Comparison of ENCODE assay signal across 21 mouse cellular contexts in genomic region chr13:15911263-15911662, GRCm38 (mm10).
DNase-seq lines count a peak whose midpoint lies in the region; ATAC-seq lines count a peak whose summit lies in the region.
"Had no signal": no experiment of that assay in that cellular context is flagged by ENCODE, and none has a peak within 500 bp of the region (broad histone marks: within the 10 kb centered on the region; RNA-seq: fewer than 3 reads in every experiment).

No protein-coding gene starts in this region.

- WGBS in hindbrain, embryonic 14.5 days = 96% methylated on average over 1 of the region's 1 CpGs

- intact Hi-C loops in heart, postnatal 14 days (cut with DNase I) = no loop called here

- H3K4me2 ChIP-seq in hindbrain, embryonic 14.5 days (replicated peaks) = no peak overlapping the region

- H3K4me3 ChIP-seq in hindbrain, embryonic 14.5 days (replicated peaks; ENCODE audit: low read length) = no peak overlapping the region

- H3K27me3 ChIP-seq in hindbrain, embryonic 14.5 days (ENCODE audit: control insufficient read depth, insufficient read depth, low read length) = no peaks in the 10 kb centered on the region
- H3K27me3 ChIP-seq: CH12.LX, Patski had no signal

- no peak overlapping the region for H3K27ac ChIP-seq in hindbrain, embryonic 14.5 days

- ATAC-seq in common myeloid progenitor, adult 5-6 weeks (replicated peaks; ENCODE audit: low read depth, poor library complexity, severe bottlenecking) = peak; percentile 54; the same call in 1 of the 2 replicates
- ATAC-seq in granulocyte monocyte progenitor cell, adult 5-6 weeks (replicated peaks; ENCODE audit: poor library complexity, severe bottlenecking) = peak; percentile 58
- peak; percentile 54 for ATAC-seq in megakaryocyte progenitor cell, adult 5-6 weeks (replicated peaks; ENCODE audit: poor library complexity)
- no peak for ATAC-seq in hindbrain, embryonic 14.5 days (ENCODE audit: low FRiP score)
- ATAC-seq: activated CD4-positive, CD25-positive, alpha-beta regulatory T cell, adult 4 months; CD4-positive, CD25-positive, alpha-beta regulatory T cell, adult 4 months; Patski had no signal

- H3K9ac ChIP-seq in hindbrain, embryonic 14.5 days = no peak overlapping the region

- H3K9me3 ChIP-seq in hindbrain, embryonic 14.5 days (ENCODE audit: control insufficient read depth, low read length) = no peaks in the 10 kb centered on the region
- H3K9me3 ChIP-seq: G1E had no signal

- no peak for DNase-seq in urinary bladder, postnatal 36 days (ENCODE audit: low spot score in 2 of 2)
- no peak for DNase-seq in heart, postnatal 14 days
- DNase-seq in hindbrain, embryonic 14.5 days (ENCODE audit: low spot score) = no peak
- DNase-seq: adrenal gland, adult 2 months; adrenal gland, adult 8-10 months; adrenal gland, postnatal 10 days; adrenal gland, postnatal 14 days; adrenal gland, postnatal 25 days; adrenal gland, postnatal 36 days; B cell, adult 2 months; cerebellum, adult 11 months; cerebellum, adult 11-12 months; cerebellum, adult 18-20 months had no signal

- no peaks in the 10 kb centered on the region for H3K4me1 ChIP-seq in hindbrain, embryonic 14.5 days (replicated peaks; ENCODE audit: control insufficient read depth, insufficient read depth, low read length)

- H3K36me3 ChIP-seq in hindbrain, embryonic 14.5 days (replicated peaks; ENCODE audit: control insufficient read depth, insufficient read depth) = no peaks in the 10 kb centered on the region
- H3K36me3 ChIP-seq: G1E had no signal
